Mouse (Mus musculus) splenic B cell, adult 2 months (primary cell): ENCODE measurements around the gene Trp53i11.

Experiments
- DNase-seq: peaks from one replicate; pipeline ENCODE4 v3.0.0-alpha.2; 2011; ENCODE audit warnings: low read depth, low spot score
- H3K27me3 ChIP-seq: 2 replicates; pipeline ENCODE4 v1.6.1; 2012; ENCODE audit warnings: mild to moderate bottlenecking, low read length, moderate library complexity, mixed read lengths; ENCODE audit not compliant: control insufficient read depth, poor library complexity, insufficient read depth, severe bottlenecking
- H3K36me3 ChIP-seq: 2 replicates; pipeline ENCODE4 v1.6.1; 2012; ENCODE audit warnings: mild to moderate bottlenecking, low read length, moderate library complexity, mixed read lengths; ENCODE audit not compliant: control insufficient read depth, poor library complexity, insufficient read depth, severe bottlenecking

Trp53i11 gene

GRCm38 (mm10) chr2:93200681-93201340 lies 13.5 kb downstream of the Trp53i11 start:
- peaks cover 23% of the 10 kb centered on the region for H3K36me3 ChIP-seq
- no peaks in the 10 kb centered on the region for H3K27me3 ChIP-seq

DNA sequence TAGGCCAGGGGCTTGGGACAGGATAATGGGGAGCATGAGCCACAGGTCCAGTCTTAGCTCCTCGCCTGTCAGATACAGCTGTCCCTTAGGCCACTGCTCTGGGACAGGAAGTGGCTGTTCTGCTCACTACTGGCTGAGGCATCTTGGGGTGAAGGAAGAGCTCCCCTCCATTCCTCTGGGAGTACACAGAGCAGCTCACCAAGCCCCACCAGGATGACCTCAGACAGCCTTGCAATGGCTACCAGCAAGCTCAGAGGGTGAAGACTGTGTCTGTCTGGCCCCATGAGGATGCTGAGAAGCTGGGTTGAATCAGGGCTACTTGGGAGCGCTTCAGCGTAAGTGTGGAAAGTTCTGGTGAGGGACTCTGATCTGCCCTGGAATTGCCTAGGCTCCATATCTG lies 14.6 kb downstream of the Trp53i11 start:
- no peaks in the 10 kb centered on the region for H3K27me3 ChIP-seq
- peaks cover 23% of the 10 kb centered on the region for H3K36me3 ChIP-seq
- no peak for DNase-seq

More at GRCm38 (mm10) chr2:93200681-93201340, 13.5 kb downstream of the Trp53i11 start:
- no peak for DNase-seq

DNA sequence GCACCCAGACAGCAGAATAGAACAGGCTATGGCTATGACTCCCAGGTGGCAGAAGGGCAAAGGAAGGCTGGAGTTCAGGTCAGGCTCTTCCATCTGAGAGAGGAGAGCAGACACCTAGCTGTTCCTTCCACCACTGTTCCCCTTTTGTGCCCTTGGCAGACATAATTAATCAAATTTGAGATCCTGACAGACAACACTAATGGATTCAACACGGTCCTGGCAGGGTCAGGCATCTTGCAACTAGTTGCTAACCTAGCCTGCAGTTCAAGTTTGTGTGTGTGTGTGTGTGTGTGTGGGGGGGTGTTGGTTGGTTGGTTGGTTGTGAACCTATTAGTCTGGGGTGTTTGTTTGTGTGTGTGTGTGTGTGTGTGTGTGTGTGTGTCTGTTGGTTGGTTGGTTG lies 15.4 kb downstream of the Trp53i11 start:
- no peaks in the 10 kb centered on the region for H3K27me3 ChIP-seq
- H3K36me3 ChIP-seq: peaks cover 21% of the 10 kb centered on the region
- no peak for DNase-seq

GRCm38 (mm10) chr2:93203682-93204081 lies 16.3 kb downstream of the Trp53i11 start:
- Histone ChIP-seq H3K36me3 (peaks cover 15% of the 10 kb centered on the region), H3K27me3 (no peaks in the 10 kb centered on the region)
- no peak for DNase-seq

- Histone ChIP-seq H3K36me3 (peaks cover 11% of the 10 kb centered on the region), H3K27me3 (no peaks in the 10 kb centered on the region)
- no peak for DNase-seq
These were observed 17.2 kb downstream of the Trp53i11 start for GRCm38 (mm10) chr2:93204571-93204970.

- no peaks in the 10 kb centered on the region for H3K27me3 ChIP-seq
- H3K36me3 ChIP-seq: peaks cover 3% of the 10 kb centered on the region
- DNase-seq: no peak
These were observed 18.8 kb downstream of the Trp53i11 start for GRCm38 (mm10) chr2:93206126-93206525.

DNA sequence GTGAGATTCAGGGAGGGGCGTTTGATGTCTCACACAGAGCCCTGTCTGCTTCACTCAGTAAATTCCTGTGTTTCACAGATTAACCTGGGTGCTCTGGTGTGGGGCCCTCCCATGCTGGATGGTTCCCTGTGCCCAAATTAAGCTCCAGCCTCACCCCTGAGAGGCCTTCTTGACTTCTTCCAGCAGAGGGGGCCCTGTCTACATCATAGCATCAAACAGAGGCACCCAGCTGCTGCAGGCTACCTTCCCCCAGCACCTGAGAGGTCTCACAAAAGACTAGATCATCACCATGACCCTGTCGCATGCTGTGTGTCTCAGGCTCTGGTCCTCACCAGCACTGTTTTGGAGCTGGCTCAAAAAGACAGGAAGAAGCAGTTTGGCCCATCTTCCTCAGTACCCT lies 25.0 kb downstream of the Trp53i11 start:
- no peaks in the 10 kb centered on the region for H3K27me3 ChIP-seq
- H3K36me3 ChIP-seq: no peaks in the 10 kb centered on the region
- DNase-seq: no peak

DNA sequence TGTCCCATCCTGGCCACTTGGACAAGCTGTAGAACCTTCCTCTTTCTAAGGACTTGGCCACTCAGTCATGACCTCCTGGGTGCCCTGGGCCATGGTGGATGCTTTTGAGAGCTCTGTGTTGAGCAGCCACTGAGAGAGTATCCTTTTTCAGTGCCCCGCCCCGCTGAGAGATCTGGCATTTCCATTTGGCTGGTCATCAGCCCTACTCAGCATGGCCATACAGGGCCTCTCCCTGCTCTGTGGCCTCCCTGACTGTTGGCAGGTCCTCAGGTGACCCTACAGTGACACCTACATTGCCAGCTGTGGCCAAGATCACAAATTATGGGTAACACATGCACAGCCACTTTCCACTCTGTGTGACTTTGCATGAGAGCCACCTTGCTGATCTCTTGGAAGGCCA lies 25.5 kb downstream of the Trp53i11 start:
- no peak for DNase-seq
- H3K36me3 ChIP-seq: no peaks in the 10 kb centered on the region
- no peaks in the 10 kb centered on the region for H3K27me3 ChIP-seq

DNA sequence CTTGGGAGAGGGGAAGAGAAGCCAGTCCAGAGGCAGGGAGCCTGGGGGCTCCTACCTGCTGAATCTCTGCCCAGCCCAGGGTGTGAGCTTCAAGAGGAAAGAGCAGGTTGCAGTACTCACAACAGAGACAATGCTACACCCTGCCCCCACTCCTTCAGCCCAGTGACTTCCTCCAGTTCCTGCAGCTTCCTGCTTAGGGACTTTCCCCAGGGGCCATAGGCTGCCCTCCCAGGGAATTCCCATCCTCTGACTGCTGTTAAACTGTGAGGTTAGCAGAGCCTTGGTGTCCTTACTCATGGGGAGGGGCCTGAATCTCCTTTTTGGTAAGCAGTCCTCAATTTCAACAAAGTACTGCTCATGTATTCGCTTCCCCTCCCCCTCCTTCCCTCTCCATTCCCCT lies 26.8 kb downstream of the Trp53i11 start:
- Histone ChIP-seq H3K27me3 (no peaks in the 10 kb centered on the region), H3K36me3 (no peaks in the 10 kb centered on the region)
- DNase-seq: no peak

DNA sequence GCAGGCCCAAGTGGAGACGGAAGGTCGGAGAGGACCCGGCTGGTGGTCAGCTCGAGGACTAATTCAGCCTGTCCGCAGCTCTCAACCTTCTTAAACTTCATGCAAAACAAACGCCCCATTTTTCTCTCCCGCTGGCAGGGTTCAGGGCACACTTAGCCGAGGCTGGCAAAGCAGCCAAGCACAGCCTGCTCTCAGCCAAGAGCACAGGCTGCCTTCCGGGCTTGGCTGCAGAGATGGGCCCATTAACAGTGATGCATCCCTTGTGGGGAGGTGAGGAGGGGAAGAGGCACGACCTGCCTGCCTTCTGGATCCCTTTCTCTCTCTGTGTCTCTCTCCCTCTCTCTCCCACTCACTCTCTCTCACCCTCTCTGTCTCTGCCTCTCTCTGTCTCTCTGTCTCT lies 28.4 kb downstream of the Trp53i11 start:
- DNase-seq: no peak
- Histone ChIP-seq H3K27me3 (no peaks in the 10 kb centered on the region), H3K36me3 (no peaks in the 10 kb centered on the region)

DNA sequence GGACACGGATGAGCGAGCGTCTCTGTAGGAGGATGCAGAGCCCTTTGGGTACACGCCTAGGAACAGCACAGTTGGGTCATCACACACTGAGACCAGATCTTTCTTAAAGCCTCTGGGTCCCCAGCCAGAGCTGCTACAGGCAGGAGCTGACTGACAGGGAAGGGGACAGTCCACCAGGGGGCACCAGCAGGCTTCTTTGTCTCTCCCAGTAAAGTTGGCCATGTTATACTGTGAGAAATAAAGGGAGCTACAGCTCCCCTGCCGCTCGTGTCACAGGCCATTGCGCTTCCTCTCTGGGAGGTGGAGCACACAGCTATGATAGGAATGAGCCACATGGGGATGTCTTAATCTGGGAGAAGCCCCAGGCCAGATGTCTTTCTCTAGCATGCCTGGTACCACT lies 29.7 kb downstream of the Trp53i11 start:
- no peaks in the 10 kb centered on the region for H3K27me3 ChIP-seq
- peak; percentile 73 for DNase-seq
- H3K36me3 ChIP-seq: no peaks in the 10 kb centered on the region

DNA sequence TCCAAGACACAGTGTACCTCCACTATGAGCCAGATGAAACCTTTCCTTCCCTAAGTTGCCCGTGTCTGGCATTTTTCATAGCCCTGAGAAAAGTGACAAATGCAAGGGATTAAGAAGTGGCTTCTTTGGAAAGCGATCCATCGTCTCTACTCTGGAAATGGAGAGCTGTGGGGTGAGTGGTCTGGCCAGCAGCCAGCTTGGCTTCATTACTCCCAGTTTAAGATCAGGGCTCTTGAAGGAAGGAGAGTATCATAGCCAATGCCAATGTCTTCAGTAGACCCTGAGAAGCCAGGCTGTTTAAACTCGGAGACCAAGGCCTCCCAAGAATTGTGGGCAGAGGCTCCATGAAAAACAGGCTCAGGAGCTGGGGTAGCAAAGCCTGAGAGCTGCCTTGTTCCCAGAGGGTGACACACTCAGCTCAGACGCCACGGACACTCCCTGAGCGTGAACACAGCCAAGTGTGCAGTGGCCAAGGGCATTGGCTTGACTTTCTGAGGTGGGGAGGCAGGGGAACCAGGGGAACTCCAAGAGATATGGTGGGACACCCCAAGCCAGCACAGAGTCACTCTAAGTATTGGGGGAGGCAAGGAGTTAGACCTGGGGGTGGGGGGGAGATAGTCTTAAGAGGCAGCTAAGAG lies 31.1 kb downstream of the Trp53i11 start:
- Histone ChIP-seq H3K36me3 (no peaks in the 10 kb centered on the region), H3K27me3 (no peaks in the 10 kb centered on the region)
- DNase-seq: no peak

- H3K27me3 ChIP-seq: no peaks in the 10 kb centered on the region
- no peaks in the 10 kb centered on the region for H3K36me3 ChIP-seq
- no peak for DNase-seq
These were observed 32.2 kb downstream of the Trp53i11 start for GRCm38 (mm10) chr2:93219576-93219975.

GRCm38 (mm10) chr2:93220447-93220846 lies 33.1 kb downstream of the Trp53i11 start:
- Histone ChIP-seq H3K36me3 (no peaks in the 10 kb centered on the region), H3K27me3 (no peaks in the 10 kb centered on the region)
- no peak for DNase-seq

GRCm38 (mm10) chr2:93223463-93223862 lies 36.1 kb downstream of the Trp53i11 start:
- no peak for DNase-seq
- no peaks in the 10 kb centered on the region for H3K36me3 ChIP-seq
- H3K27me3 ChIP-seq: no peaks in the 10 kb centered on the region
